Mouse (Mus musculus): ENCODE results near the gene Plcxd3. TPM values are rescaled to one million over a fixed set of nuclear protein-coding genes. Genes with fewer than 3 reads are reported as not detected.
A peak's percentile ranks its signal among the peaks of the same experiment; 100 is the strongest.

The Plcxd3 gene
- 2.7 and 3.3 TPM in 2 replicates for polyA plus RNA-seq (2016; fragmentation: Nextera tagmentation; extraction: Ambion mirVana)

DNA sequence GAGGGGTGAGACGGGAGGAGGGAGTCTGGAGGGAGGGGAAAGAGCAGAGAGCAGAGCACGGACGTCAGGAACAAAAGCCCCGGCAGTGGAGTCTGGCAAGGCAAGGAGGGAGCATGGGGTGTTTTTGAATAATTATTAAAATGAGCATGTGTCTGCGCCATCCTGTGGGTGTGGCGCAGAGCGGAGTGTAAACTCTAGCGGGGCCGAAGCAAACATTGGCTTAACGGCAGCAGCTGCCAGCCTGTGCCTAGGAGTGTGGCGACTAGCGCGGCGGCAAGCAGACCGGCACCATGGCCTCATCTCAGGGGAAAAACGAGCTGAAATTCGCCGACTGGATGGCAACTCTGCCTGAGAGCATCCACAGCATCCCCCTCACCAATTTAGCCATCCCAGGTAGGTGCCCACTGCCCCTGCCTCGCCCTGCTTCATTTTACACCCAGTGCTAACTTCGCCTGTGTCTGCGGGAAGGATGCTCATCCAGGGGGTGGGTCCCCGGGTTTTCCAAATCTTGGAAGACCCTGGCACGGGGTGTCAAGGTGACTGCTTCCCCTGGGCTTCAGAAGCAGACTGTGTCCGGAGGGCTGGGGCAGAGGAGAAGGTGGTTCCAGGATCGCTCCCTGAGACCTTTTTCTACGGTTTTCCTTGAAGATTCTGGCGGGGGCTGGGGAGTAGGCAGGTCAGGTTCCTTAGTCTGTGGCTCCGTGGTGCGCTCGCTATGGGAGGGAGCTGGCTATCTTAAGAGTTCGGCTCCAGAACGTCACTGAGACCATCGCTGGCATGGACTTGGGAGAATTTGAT, at the start of gene Plcxd3:
Gene Plcxd3 (plus strand): TSS at position 69 of the 798 bp plus-strand sequence.
- under 1% methylated on average over 33 of the region's 33 CpGs for WGBS
- DNase-seq (ENCODE audit: low spot score): peak; percentile 60
- Histone ChIP-seq H3K9me3 (replicated peaks) (no peaks in the 10 kb centered on the region), H3K27ac (peak within 1 kb of the TSS; percentile 61), H3K36me3 (no peaks in the 10 kb centered on the region), H3K27me3 (ENCODE audit: low read depth, poor library complexity, severe bottlenecking) (peaks cover 12% of the 10 kb centered on the region), H3K4me1 (peaks cover 16% of the 10 kb centered on the region), H3K4me3 (peak within 1 kb of the TSS; percentile 61)

DNA sequence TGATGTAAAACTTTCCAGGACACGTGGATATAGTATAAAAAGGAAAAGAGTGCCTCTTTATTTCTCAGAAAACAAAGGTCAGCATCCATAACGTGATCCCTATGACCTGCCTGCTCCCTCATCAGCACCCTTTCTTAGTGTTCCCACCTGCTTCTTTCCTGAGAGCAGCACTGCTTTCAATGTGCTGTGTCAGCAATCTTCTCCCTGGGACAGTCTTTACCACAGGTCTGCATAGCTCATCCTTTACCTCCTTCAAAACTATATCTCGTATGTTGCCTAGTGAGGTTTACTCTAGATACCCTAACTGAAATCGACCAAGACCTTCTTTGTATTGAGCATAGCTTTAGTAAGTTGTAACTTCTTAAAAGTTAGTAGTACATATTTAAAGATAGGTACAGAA, 43.4 kb upstream of the Plcxd3 start:
- Histone ChIP-seq H3K27ac (no peak overlapping the region), H3K4me1 (no peaks in the 10 kb centered on the region), H3K36me3 (no peaks in the 10 kb centered on the region), H3K4me3 (no peak overlapping the region), H3K9me3 (replicated peaks) (no peaks in the 10 kb centered on the region), H3K27me3 (ENCODE audit: low read depth, poor library complexity, severe bottlenecking) (no peaks in the 10 kb centered on the region)
- no peak for DNase-seq (ENCODE audit: low spot score)
- 82% methylated on average over 4 of the region's 4 CpGs for WGBS

DNA sequence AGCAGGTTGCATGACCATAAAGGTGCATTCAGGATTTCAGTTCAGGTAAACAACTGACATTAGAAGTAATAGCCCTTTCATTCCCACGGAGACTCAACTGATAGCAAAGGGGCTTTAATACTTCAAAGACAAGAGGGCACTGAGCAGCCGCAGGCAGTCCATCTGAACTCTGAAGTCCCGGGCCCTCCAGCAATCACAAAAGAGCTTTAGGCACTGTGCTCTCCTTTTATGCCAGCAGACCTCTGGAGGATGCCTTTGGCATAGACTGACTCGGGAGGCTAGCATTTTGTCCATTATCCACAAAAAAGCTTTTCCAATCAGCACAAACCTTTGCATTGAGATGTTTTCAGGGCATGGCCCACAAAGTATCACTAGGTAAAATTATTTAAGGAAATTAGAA, 33.7 kb upstream of the Plcxd3 start:
- no peaks in the 10 kb centered on the region for H3K27me3 ChIP-seq (ENCODE audit: low read depth, poor library complexity, severe bottlenecking)
- no peaks in the 10 kb centered on the region for H3K9me3 ChIP-seq (replicated peaks)
- no peak overlapping the region for H3K27ac ChIP-seq
- H3K4me1 ChIP-seq: 0 out of 2 replicates have a peak, but pooled peaks cover 5% of the 10 kb centered on the region
- no peaks in the 10 kb centered on the region for H3K36me3 ChIP-seq
- no peak for DNase-seq (ENCODE audit: low spot score)
- H3K4me3 ChIP-seq: no peak overlapping the region
- 33% methylated on average over 4 of the region's 4 CpGs for WGBS

DNA sequence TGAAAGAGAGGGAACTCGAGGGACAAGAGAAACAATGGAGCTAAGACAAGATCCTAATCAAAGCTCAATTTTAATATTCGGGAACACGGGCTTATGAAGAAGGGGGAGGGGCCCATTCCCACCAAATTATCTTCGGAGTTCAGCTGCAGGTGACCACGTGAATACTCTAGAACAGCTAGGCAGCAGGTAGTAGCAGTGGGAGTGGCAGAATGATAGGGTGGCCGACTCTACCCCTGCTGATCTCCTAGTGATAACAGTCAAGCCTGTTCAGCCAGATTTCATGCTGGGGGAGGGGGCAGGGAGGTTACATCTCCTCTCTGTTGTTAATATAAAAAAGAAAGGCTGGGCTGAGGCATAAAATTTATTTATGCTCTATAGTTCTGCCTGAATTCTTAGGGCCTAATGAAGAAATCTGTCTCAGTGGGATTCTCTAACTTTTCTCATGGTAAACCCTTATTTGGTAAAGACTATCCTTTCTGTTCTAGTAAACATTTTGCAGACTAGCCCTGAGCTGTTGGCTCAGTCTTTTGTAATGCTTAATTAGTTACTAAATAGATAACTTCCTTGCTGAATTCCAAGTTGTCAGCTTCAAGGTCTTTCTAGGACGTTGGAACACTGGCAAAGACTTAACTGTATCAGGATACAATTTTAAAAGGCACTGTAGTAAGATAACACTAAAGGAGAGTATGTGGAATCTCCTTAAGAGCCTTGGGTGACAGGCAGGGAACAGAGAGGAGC, 26.3 kb upstream of the Plcxd3 start:
- Histone ChIP-seq H3K9me3 (replicated peaks) (no peaks in the 10 kb centered on the region), H3K36me3 (no peaks in the 10 kb centered on the region), H3K4me1 (0 out of 2 replicates have a peak, but pooled peaks cover 5% of the 10 kb centered on the region), H3K4me3 (no peak overlapping the region), H3K27me3 (ENCODE audit: low read depth, poor library complexity, severe bottlenecking) (no peaks in the 10 kb centered on the region), H3K27ac (no peak overlapping the region)
- 50% methylated on average over 7 of the region's 7 CpGs for WGBS
- no peak for DNase-seq (ENCODE audit: low spot score)

DNA sequence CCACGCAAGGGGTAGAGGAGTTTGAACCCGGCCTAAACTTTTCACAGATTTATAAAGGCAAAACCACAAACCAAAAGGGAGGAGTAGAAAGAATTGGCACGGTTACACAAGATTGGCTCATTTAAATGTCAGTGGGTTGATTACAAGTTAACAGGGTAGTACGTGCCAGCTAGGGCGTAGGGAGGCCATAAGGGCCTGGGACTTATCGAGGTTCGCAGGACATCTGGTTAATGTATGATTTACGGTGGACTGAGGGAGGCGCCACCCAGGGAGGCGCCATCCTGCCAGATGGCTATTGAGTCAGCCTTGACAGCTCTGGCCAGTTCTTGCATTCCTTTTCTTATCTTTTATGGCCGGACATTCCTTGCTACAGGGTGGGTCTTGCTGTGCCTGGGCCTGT, 18.9 kb upstream of the Plcxd3 start:
- Histone ChIP-seq H3K9me3 (replicated peaks) (no peaks in the 10 kb centered on the region), H3K36me3 (no peaks in the 10 kb centered on the region), H3K4me1 (no peaks in the 10 kb centered on the region), H3K4me3 (no peak overlapping the region), H3K27me3 (ENCODE audit: low read depth, poor library complexity, severe bottlenecking) (no peaks in the 10 kb centered on the region), H3K27ac (no peak overlapping the region)
- DNase-seq (ENCODE audit: low spot score): no peak
- 81% methylated on average over 11 of the region's 11 CpGs for WGBS

DNA sequence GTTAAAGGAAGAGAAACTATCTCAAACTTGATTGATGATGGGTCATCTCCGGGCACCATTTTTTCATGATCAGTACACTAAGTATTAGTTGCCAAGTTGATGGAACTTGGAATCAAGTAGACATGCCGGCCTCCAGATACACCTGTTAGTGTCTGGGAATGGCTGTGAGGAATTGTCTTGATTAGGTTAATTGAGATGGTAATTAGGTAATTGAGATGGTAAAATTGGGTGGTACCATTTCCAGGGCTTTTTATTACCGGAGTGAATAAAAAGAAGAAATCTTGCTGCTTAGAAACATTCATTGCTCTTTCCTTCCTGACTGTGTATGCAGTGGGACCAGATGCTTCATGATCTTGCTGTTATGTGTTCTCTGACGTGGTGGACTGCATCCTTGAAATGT, 17.6 kb upstream of the Plcxd3 start:
- Histone ChIP-seq H3K27me3 (ENCODE audit: low read depth, poor library complexity, severe bottlenecking) (no peaks in the 10 kb centered on the region), H3K36me3 (no peaks in the 10 kb centered on the region), H3K27ac (no peak overlapping the region), H3K9me3 (replicated peaks) (no peaks in the 10 kb centered on the region), H3K4me3 (no peak overlapping the region), H3K4me1 (no peaks in the 10 kb centered on the region)
- DNase-seq (ENCODE audit: low spot score): no peak
- 84% methylated on average over 4 of the region's 4 CpGs for WGBS

DNA sequence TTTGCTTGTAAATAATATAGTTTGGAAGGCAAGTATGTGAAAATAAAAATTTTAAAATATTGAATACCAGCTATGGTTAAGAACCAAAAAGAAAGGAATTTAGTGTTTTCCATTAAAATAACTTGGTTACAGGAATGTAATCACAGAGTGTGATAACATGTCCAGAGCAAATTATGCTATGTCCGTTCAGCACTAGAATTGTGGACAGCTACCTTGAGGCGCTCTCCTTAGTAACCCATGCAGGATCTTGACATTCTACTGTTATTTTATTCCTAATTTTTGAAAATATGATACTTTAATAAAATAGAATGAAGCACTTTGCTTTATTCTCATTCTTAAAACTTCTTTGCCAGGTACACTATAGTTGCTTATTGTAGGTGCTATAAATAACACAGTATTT, 7.5 kb upstream of the Plcxd3 start:
- DNase-seq (ENCODE audit: low spot score): no peak
- Histone ChIP-seq H3K9me3 (replicated peaks) (no peaks in the 10 kb centered on the region), H3K4me1 (no peaks in the 10 kb centered on the region), H3K36me3 (no peaks in the 10 kb centered on the region), H3K4me3 (no peak overlapping the region), H3K27me3 (ENCODE audit: low read depth, poor library complexity, severe bottlenecking) (no peaks in the 10 kb centered on the region), H3K27ac (no peak overlapping the region)
- WGBS: 69% methylated on average over 2 of the region's 2 CpGs

DNA sequence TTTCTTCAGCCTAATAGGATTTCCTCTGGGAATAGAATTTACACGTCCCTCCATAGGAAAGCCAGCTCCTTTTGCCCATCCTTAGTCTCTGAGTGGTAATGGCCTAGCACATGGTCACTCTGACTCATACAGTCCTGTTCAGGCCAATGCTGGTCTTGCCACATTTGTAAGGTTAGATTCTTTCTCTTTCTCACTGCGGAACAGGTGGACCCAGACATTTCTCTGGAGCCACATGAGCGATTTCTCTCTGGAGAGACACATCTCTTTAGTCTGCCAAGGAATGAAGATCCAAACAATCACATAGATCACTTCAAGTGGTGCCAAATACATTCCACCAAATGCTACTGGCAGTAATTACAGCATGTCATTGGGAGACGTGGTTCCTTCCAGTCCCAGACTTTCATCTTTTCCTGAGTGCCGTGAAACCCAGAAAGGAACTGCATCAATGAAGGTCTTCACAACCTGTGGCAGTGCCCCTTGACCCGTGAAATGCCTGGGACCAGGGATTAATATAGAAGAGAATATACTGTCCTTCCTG, 769 bp upstream of the Plcxd3 start:
- 0 out of 2 replicates have a peak overlapping the region, but pooled peaks have one; percentile 61 for H3K4me3 ChIP-seq
- peaks cover 16% of the 10 kb centered on the region for H3K4me1 ChIP-seq
- DNase-seq (ENCODE audit: low spot score): no peak
- H3K36me3 ChIP-seq: no peaks in the 10 kb centered on the region
- no peaks in the 10 kb centered on the region for H3K9me3 ChIP-seq (replicated peaks)
- peaks cover 12% of the 10 kb centered on the region for H3K27me3 ChIP-seq (ENCODE audit: low read depth, poor library complexity, severe bottlenecking)
- 53% methylated on average over 6 of the region's 6 CpGs for WGBS
- H3K27ac ChIP-seq: no peak overlapping the region

DNA sequence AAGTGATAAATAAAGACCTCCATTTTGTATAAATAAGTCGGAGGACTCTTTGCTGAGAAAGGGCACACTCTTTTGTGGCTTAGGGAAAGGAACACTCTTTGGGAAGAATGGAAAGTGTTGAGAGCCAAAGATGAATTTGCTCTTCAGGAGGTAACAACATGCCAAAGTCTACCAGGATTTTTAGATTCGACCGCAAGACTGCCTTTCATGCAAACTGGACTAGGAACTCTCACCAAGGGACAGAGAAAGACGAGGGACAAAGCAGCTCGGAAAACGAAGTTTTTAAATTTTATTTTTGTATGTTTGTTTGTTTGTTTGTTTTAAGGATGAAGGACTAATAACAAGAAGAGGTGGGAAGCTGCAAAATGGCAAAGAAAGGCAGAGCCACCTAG, 264 bp upstream of the Plcxd3 start:
- no peak for DNase-seq (ENCODE audit: low spot score)
- peaks cover 16% of the 10 kb centered on the region for H3K4me1 ChIP-seq
- peaks cover 12% of the 10 kb centered on the region for H3K27me3 ChIP-seq (ENCODE audit: low read depth, poor library complexity, severe bottlenecking)
- H3K9me3 ChIP-seq (replicated peaks): no peaks in the 10 kb centered on the region
- H3K4me3 ChIP-seq: peak overlapping the region; percentile 61
- no peaks in the 10 kb centered on the region for H3K36me3 ChIP-seq
- WGBS: 29% methylated on average over 6 of the region's 6 CpGs
- peak overlapping the region; percentile 61; the same call in 1 of the 2 replicates for H3K27ac ChIP-seq

DNA sequence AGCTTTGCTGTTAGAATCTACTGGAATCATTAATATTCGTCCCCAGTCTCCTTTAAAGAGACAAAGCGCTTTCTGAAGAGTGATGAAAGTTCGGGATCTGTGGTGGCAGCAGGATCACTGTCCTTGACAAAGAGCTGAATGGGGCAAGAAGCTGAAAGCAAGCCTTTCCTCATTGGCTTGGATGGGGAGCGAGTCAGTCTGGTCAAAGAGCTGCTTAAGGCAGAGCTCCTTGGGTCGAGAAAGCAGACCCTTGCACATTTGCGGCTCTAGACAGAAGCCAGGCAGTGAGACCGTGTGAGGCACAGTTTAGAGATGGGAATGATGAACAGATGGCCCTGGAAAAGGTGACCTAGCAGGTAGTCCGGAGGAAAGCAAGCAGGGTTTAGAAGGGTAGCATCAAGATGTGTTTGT, 935 bp downstream of the Plcxd3 start:
- WGBS: 20% methylated on average over 8 of the region's 8 CpGs
- DNase-seq (ENCODE audit: low spot score): peak; percentile 35
- Histone ChIP-seq H3K27ac (no peak overlapping the region), H3K36me3 (no peaks in the 10 kb centered on the region), H3K4me3 (peak overlapping the region; percentile 61), H3K27me3 (ENCODE audit: low read depth, poor library complexity, severe bottlenecking) (peaks cover 12% of the 10 kb centered on the region), H3K9me3 (replicated peaks) (no peaks in the 10 kb centered on the region), H3K4me1 (peaks cover 16% of the 10 kb centered on the region)

DNA sequence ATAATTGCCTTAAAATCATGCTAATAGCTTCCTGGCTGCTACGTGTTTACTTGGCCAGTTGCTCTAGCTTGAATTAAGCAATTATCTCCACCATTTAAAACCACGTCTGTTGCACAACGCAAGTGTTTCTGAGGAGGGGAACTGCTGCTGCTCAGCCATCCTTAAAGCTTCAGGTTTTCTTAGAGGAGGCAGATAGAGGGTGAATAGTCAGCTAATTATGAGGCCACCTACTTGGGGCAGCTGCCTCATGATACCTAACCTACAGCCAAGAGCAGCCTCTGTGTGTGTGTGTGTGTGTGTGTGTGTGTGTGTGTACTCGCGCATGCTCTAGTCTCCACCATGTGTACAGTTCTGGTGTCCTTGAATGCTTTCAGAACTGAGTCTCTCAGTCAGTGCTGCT, 3.5 kb downstream of the Plcxd3 start:
- no peak overlapping the region for H3K27ac ChIP-seq
- H3K27me3 ChIP-seq (ENCODE audit: low read depth, poor library complexity, severe bottlenecking): peaks cover 12% of the 10 kb centered on the region
- no peaks in the 10 kb centered on the region for H3K9me3 ChIP-seq (replicated peaks)
- H3K36me3 ChIP-seq: no peaks in the 10 kb centered on the region
- 68% methylated on average over 5 of the region's 5 CpGs for WGBS
- peaks cover 16% of the 10 kb centered on the region for H3K4me1 ChIP-seq
- H3K4me3 ChIP-seq: no peak overlapping the region
- no peak for DNase-seq (ENCODE audit: low spot score)

DNA sequence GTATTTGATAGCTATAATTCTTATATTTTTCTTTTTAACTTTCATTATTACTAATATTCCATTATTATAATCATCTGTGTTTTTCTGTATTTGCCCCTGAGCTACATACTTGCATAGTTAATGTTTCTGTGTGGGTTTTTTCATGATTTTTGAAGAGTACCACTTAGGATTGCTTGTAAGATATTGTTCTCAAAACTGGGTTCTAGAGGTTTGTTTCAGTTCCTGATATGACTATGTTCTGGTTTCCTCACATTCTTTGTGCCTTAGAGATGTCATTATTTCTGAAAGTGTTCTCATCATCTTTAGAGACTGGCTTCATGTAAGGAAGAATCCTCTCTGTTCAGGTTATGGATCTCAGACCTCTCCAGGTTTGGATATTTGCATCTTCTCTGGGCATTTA, 12.5 kb downstream of the Plcxd3 start:
- H3K27me3 ChIP-seq (ENCODE audit: low read depth, poor library complexity, severe bottlenecking): no peaks in the 10 kb centered on the region
- H3K4me3 ChIP-seq: no peak overlapping the region
- no peak for DNase-seq (ENCODE audit: low spot score)
- H3K9me3 ChIP-seq (replicated peaks): no peaks in the 10 kb centered on the region
- no peaks in the 10 kb centered on the region for H3K4me1 ChIP-seq
- H3K27ac ChIP-seq: no peak overlapping the region
- H3K36me3 ChIP-seq: no peaks in the 10 kb centered on the region

DNA sequence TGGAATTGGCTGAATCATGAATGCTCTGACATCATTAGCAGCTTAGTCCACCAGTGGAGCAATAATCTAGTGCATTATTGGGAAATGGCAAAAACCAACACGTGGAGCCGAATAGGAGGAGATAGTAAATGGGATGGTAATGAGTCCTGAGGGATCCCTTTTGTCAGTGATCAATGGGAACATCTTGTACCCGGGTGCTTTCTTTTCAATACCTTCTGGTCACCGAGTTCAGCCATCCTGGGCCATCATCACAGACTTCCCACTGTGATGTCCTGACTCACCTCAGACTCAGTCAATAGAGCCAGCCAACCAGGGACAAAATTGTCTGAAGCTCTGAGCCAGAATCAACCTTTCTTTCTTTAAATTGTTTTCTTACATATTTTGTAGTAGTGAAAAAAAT, 24.8 kb downstream of the Plcxd3 start:
- no peak overlapping the region for H3K4me3 ChIP-seq
- no peaks in the 10 kb centered on the region for H3K4me1 ChIP-seq
- no peak overlapping the region for H3K27ac ChIP-seq
- H3K36me3 ChIP-seq: no peaks in the 10 kb centered on the region
- no peaks in the 10 kb centered on the region for H3K27me3 ChIP-seq (ENCODE audit: low read depth, poor library complexity, severe bottlenecking)
- no peak for DNase-seq (ENCODE audit: low spot score)
- H3K9me3 ChIP-seq (replicated peaks): no peaks in the 10 kb centered on the region
- 77% methylated on average over 4 of the region's 4 CpGs for WGBS
